Mouse (Mus musculus) gastrocnemius, adult 18-20 months (tissue): ENCODE results near the gene 1700012P22Rik. TPM values are rescaled to one million over a fixed set of nuclear protein-coding genes. Genes with fewer than 3 reads are reported as not detected.

Experiments
- DNase-seq: peaks from one replicate; pipeline ENCODE4 v3.0.0; 2021; ENCODE audit warnings: low spot score
- long read RNA-seq, 2 experiments: library from polyadenylated mRNA; stranded (forward); transcript quantifications; one replicate each; pipeline ENCODE4 v2.0.0; 2021
- total RNA-seq, 2 experiments: library from RNA; stranded (reverse); gene quantifications; 2 replicates each; pipeline ENCODE4 v1.2.3; 2021

The 1700012P22Rik gene
- total RNA-seq = not detected
- long read RNA-seq, experiment 1 = 0 reads
- long read RNA-seq, experiment 2 = 0 reads

GRCm38 (mm10) chr4:144438672-144439071, at the start of gene 1700012P22Rik:
1700012P22Rik (minus strand) TSS chr4:144438772.
- DNase-seq = no peak

- no peak for DNase-seq
Observed at GRCm38 (mm10) chr4:144468091-144468490, 29.5 kb upstream of the 1700012P22Rik start.

GRCm38 (mm10) chr4:144465206-144465605, 26.6 kb upstream of the 1700012P22Rik start:
- DNase-seq = no peak

- DNase-seq = no peak
Observed at GRCm38 (mm10) chr4:144463656-144464055, 25.1 kb upstream of the 1700012P22Rik start, which contains the start of gene Aadacl3. Aadacl3 (minus strand) TSS chr4:144463756.

GRCm38 (mm10) chr4:144453217-144453616, 14.6 kb upstream of the 1700012P22Rik start, which contains the start of gene Gm9944:
Gm9944 (minus strand) TSS chr4:144453317.
- no peak for DNase-seq

- DNase-seq = no peak
Observed at GRCm38 (mm10) chr4:144448546-144448945, 10.0 kb upstream of the 1700012P22Rik start.

GRCm38 (mm10) chr4:144441582-144441981, 3.0 kb upstream of the 1700012P22Rik start:
- no peak for DNase-seq

GRCm38 (mm10) chr4:144441095-144441494, 2.5 kb upstream of the 1700012P22Rik start:
- no peak for DNase-seq

- no peak for DNase-seq
Observed at GRCm38 (mm10) chr4:144433216-144433615, 5.4 kb downstream of the 1700012P22Rik start.

- no peak for DNase-seq
Observed at GRCm38 (mm10) chr4:144430723-144431122, 7.8 kb downstream of the 1700012P22Rik start.

GRCm38 (mm10) chr4:144428868-144429267, 9.7 kb downstream of the 1700012P22Rik start:
- no peak for DNase-seq

- DNase-seq = no peak
Observed at GRCm38 (mm10) chr4:144424590-144424989, 14.0 kb downstream of the 1700012P22Rik start.

GRCm38 (mm10) chr4:144420644-144421043, 17.9 kb downstream of the 1700012P22Rik start:
- DNase-seq = no peak

- no peak for DNase-seq
Observed at GRCm38 (mm10) chr4:144408290-144408689, 30.3 kb downstream of the 1700012P22Rik start, which contains the start of gene Pramef12. Pramef12 (minus strand) TSS chr4:144408464.

- no peak for DNase-seq
Observed at GRCm38 (mm10) chr4:144406261-144406660, 32.3 kb downstream of the 1700012P22Rik start.

GRCm38 (mm10) chr4:144404456-144405086, 34.0 kb downstream of the 1700012P22Rik start:
- no peak for DNase-seq

- no peak for DNase-seq
Observed at GRCm38 (mm10) chr4:144402712-144403111, 35.9 kb downstream of the 1700012P22Rik start.

GRCm38 (mm10) chr4:144396316-144396715, 42.3 kb downstream of the 1700012P22Rik start:
- no peak for DNase-seq

GRCm38 (mm10) chr4:144377911-144378310, 60.7 kb downstream of the 1700012P22Rik start, which contains the start of gene Pramef20:
Pramef20 (minus strand) TSS chr4:144377933.
- DNase-seq = no peak
